Mouse (Mus musculus): ENCODE data around the gene Trpv3.

Trpv3 gene

DNA sequence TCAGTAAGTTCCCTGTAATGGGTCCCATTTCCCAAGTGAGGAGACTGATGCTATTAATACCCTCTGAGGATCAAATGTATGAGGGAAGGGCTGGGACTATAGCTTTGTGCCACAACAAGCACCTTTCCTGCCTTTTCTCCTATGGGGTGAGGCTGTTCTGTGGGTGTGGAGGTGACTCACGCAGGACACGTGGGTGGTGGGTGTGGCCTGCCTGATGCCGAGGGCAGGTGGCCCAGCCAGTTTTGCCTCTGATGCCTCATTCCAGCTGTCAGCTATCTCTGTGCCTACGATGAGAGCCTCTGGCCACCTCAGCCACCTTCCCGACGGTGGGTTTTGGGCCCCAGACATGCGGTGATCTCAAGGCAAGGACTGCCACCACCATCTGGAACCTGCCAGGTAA is at the start of gene Trpv3:
Trpv3 (plus strand) TSS at position 122 of the 400 bp plus-strand sequence.
- in situ Hi-C loops (cut with MseI, MboI) = no loop called here

GRCm38 (mm10) chr11:73219671-73220070 is 47.5 kb upstream of the Trpv3 start:
- in situ Hi-C loops (cut with MseI, MboI) = no loop called here

DNA sequence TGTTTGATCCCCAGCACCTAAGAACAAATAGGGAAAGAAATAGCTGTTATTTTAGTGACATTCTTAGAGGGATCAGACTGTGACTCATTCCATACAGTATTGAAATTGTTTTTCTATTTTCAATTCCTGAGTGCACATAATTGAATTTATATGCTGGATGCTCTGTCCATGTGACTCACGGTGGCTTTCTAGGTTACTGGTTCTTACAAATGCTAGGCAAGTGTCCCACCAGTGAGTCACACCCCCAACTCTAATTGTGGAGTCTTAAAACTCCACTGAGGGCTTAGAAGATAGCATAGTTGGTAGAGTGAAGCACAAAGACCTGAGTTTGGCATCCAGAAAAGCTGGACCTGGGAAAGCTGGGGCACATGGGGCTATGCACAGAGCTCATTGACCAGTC is 46.5 kb upstream of the Trpv3 start:
- in situ Hi-C loops (cut with MseI, MboI) = no loop called here

GRCm38 (mm10) chr11:73222846-73223245 is 44.3 kb upstream of the Trpv3 start:
- in situ Hi-C loops (cut with MseI, MboI) = no loop called here

GRCm38 (mm10) chr11:73223966-73224365 is 43.2 kb upstream of the Trpv3 start:
- in situ Hi-C loops (cut with MseI, MboI) = no loop called here

DNA sequence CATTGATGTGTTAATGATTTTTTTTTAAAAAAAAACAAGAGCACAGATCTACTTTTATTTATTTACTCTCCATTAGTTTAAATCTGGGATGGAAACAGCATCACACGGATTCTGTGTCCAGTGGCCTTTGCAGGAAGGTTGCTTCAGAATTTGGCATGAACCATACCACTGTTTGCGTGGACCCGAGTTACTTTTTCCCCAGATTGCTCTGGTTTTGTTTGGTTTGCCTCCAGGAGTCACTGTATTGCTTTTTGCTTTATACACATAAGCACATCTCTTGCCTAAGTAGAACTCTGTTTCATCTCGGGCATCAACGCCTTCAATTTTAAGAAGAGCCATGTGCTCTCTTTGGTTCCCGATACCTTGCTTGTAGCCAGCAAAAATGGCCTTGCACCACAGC is 41.3 kb upstream of the Trpv3 start:
- in situ Hi-C loops (cut with MseI, MboI) = no loop called here

GRCm38 (mm10) chr11:73228881-73229280 is 38.3 kb upstream of the Trpv3 start:
- in situ Hi-C loops (cut with MseI, MboI) = no loop called here

GRCm38 (mm10) chr11:73230081-73230480 is 37.1 kb upstream of the Trpv3 start:
- in situ Hi-C loops (cut with MseI, MboI) = no loop called here

DNA sequence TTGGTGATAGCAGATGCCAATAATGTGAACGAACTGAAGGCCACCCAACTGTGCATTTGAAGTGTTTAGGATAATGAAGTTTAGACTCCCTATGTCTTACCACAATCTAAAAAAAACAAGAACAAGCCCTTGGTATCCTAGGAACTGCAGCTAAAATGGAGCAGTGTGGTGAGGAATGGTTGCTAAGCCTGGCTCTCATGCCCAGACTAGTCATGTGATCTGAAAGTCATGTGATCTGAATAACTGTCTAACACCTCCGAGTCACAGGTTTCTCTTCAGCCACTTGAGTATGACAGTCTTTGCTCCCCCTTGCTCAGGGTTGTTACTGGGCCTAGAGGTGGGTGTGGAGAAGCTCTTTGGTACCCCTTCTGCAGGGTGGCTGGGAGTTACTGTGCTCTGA is 34.7 kb upstream of the Trpv3 start:
- in situ Hi-C loops (cut with MseI, MboI) = no loop called here

DNA sequence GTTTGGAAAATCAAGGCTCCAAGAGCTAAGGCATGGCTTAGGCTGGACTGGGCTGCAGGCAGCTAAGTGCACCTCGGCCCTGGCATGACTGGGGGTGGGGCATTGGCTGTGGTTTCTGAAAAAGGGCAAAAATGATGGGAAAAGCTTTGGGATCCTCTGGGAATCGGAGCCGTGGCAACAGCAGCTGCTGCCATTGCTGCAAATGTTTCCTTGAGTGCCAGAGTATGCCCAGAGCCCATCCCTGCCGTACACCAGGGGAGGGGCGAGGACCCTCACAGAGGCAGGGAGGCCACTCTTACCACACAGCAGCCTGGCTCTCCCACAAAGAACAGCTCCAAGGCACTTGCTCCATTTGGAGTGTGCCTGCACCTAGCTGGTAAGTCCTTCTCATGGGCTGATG is 33.2 kb upstream of the Trpv3 start, which contains the start of gene Trpv1:
Trpv1 (plus strand) TSS at position 301 of the 400 bp plus-strand sequence.
- in situ Hi-C loops (cut with MseI, MboI) = no loop called here

DNA sequence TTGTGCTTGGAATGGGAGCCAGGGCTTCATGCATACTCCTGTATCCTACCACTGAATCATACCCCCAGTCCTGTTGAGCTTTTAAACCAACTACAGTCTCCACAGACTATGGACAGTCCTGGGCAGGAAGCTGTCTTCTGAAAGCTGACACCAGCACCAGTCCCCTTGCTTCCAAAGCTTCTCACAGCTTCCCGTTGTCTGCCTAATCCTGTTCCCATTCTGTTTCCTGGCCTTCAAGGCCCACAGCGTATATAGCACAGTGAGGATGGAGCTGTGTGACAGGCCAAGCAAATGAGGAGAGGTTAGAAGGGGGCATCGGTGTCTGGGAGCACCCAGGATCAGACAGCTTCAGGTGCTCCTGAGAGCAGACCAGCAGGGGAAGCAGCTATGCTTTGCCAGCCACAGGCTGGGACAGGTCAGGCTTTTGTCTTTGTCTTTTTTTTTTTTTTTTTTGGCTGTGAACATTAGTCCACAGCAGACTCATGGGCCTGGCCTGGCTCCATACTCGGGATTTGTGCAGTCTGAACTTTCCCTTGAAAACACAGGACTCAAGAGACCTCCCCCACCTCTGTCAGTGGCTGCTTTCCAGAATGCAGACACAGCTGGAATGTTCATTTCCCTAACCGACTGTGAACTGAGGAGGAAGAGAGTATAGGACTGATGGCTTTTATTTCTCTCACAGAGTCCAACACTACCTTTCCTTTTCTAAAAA is 31.0 kb upstream of the Trpv3 start:
- in situ Hi-C loops (cut with MseI, MboI) = no loop called here

GRCm38 (mm10) chr11:73236731-73237130 is 30.5 kb upstream of the Trpv3 start:
- in situ Hi-C loops (cut with MseI, MboI) = no loop called here

GRCm38 (mm10) chr11:73242199-73242598 is 25.0 kb upstream of the Trpv3 start:
- in situ Hi-C loops (cut with MseI, MboI) = no loop called here

DNA sequence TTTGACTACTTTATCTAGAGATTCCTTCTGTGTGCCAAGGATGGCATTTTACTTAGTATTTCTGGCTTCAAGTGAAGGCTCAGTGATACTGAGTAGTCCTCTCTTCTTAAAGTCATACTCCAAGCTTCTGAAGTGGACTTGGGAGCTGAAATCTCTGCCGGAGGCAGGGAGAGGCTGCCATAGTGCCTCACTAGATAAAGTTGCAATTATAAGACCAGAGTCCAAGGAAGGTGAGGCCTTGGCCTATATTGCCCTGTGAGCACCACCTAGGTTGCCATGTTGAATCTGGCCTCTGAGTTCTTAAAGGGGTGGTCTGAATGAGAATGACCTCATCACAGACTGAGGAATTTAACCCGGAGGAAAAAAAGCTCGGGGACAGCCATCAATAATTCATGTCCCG is 24.4 kb upstream of the Trpv3 start:
- in situ Hi-C loops (cut with MseI, MboI) = no loop called here

DNA sequence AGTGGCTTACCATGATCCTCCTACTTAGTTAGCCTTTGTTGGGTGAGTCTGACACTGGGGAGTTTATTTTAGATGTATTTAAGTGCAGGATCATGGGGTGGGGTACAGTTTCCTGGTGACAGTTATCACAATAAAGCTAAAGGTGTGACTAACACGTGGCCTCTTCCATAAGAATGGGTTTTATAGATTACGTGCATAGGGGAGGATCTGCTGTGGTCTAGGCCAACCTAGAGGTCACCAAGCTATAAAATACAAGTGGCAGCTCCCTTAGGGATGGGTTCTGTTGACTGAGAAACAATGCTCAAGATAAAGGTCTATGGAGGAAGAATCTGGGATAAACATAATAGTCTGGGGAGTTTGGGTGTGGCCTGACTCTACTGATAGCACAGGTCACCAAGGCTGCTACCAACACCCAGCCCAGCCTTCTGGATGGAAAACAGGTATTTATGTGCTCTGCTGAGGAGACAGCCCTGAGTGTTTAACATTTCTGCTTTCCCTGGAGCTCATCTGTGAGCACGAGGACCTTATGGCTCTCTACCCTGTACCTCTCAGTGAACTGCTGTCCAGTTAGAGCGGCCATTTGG is 9.7 kb upstream of the Trpv3 start:
- in situ Hi-C loops (cut with MseI, MboI) = no loop called here

DNA sequence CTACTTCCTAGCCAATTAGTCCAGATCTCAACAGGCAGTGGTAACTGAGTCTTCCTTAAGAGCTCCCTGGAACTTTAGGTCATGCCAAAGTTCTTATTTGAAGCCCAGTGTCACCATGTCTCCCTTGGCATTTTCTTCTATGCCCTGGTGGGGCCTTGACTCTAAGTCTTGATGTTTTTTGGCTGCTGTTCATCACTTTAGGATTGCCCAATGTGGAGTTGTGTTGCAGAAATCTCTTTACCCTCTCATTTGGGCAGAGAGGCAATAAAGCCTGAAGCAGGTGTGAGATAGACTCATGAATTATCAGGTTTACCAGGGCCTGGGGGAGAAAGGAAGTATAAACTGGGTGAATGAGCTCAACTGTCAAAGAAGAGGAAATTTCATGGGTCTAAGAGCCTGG is 8.5 kb upstream of the Trpv3 start:
- in situ Hi-C loops (cut with MseI, MboI) = no loop called here

- in situ Hi-C loops (cut with MseI, MboI) = no loop called here
Observed at GRCm38 (mm10) chr11:73260457-73260856, 6.7 kb upstream of the Trpv3 start.

- in situ Hi-C loops (cut with MseI, MboI) = no loop called here
Observed at GRCm38 (mm10) chr11:73261385-73261784, 5.8 kb upstream of the Trpv3 start.

DNA sequence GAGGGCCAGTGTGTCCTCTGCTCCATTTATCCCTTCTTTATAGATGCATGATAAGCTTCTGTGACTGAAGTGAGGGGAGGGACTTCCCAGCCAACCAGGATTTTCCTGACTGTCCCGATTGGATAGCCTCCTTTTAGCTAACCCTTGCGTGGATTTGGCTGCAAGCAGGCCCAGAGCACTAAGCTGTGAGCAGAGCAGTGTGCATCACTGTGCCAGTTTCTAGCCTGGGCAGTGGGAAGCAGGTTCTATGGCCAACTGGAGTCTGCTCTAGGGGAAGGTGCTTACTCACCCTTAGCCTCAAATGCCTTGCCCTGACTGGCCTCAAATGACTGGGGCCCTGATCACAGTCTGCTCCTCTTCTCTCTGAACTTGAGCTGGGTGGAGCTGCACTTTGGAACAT is 7.6 kb downstream of the Trpv3 start:
- in situ Hi-C loops (cut with MseI, MboI) = no loop called here

GRCm38 (mm10) chr11:73280710-73281109 is 13.5 kb downstream of the Trpv3 start:
- in situ Hi-C loops (cut with MseI, MboI) = loop anchor here in 1 of 2 experiments (5.0 kb wide), 1 partner anchor 37 kb away; no protein-coding TSS in a partner anchor

DNA sequence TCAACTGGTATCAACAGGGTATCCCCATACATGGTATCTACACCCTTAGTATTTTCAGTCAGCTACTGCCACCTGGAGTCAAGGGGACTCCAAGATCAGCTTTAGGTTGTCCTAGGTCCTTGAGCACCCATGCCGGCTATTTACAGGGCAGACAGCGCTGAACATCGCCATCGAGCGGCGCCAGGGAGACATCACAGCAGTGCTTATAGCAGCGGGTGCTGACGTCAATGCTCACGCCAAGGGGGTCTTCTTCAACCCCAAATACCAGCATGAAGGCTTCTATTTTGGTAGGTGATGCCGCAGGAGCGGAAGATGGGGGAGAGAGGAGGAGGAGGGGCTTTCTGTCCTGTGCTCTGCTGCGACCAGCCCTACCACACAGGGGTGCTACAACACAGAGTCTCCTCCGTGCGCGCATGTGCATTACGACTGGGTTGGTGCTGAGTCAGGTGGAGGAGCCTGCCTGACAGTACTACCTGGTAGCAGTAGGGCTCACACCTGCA is 14.4 kb downstream of the Trpv3 start:
- in situ Hi-C loops (cut with MseI, MboI) = loop anchor here in 1 of 2 experiments (5.0 kb wide), 1 partner anchor 36 kb away; no protein-coding TSS in a partner anchor

- in situ Hi-C loops (cut with MseI, MboI) = loop anchor here in 1 of 2 experiments (5.0 kb wide), 1 partner anchor 34 kb away; no protein-coding TSS in a partner anchor
Observed at GRCm38 (mm10) chr11:73283369-73283768, 16.2 kb downstream of the Trpv3 start.

- in situ Hi-C loops (cut with MseI, MboI) = loop anchor here in 1 of 2 experiments (5.0 kb wide), 1 partner anchor 33 kb away; no protein-coding TSS in a partner anchor
Observed at GRCm38 (mm10) chr11:73283926-73284325, 16.7 kb downstream of the Trpv3 start.

Measured in mouse trophoblast stem cell (cell line).